Mouse (Mus musculus): Measurements from ENCODE around the gene Anks1b. TPM values are rescaled to one million over a fixed set of nuclear protein-coding genes. Genes with fewer than 3 reads are reported as not detected.

Gene Anks1b
- polyA plus RNA-seq, 1 experiment from 2014 or later, result 1.8 TPM

GRCm38 (mm10) chr10:90953821-90954220 lies 1080.5 kb downstream of the Anks1b start:
- H3K4me3 ChIP-seq (ENCODE audit: low read depth, low read length), result no peak overlapping the region
- no peaks in the 10 kb centered on the region for H3K9me3 ChIP-seq (ENCODE audit: control insufficient read depth, low read length)
- H3K27me3 ChIP-seq (ENCODE audit: control insufficient read depth, insufficient read depth, low read length), result no peaks in the 10 kb centered on the region
- TF ChIP-seq CTCF (IDR thresholded peaks at IDR 0.05; ENCODE audit: low read depth) (no peak), EP300 (optimal IDR thresholded peaks at IDR 0.05) (no peak)
- no peaks in the 10 kb centered on the region for H3K36me3 ChIP-seq (ENCODE audit: control insufficient read depth, insufficient read depth, low read length)
- no peak overlapping the region for H3K27ac ChIP-seq (replicated peaks)
- no peak overlapping the region for H3K9ac ChIP-seq (ENCODE audit: low read length)
- ATAC-seq (ENCODE audit: low FRiP score, low TSS enrichment), result no peak
- H3K4me2 ChIP-seq (replicated peaks; ENCODE audit: low read depth), result no peak overlapping the region
- WGBS, result 64% methylated on average over 6 of the region's 6 CpGs
- DNase-seq (ENCODE audit: low spot score), result no peak
- H3K4me1 ChIP-seq (replicated peaks; ENCODE audit: control insufficient read depth, insufficient read depth), result no peaks in the 10 kb centered on the region

GRCm38 (mm10) chr10:90960374-90960773 lies 1087.1 kb downstream of the Anks1b start:
- H3K4me3 ChIP-seq (ENCODE audit: low read depth, low read length), result no peak overlapping the region
- H3K9ac ChIP-seq (ENCODE audit: low read length), result no peak overlapping the region
- no peak overlapping the region for H3K27ac ChIP-seq (replicated peaks)
- TF ChIP-seq EP300 (optimal IDR thresholded peaks at IDR 0.05) (no peak), CTCF (IDR thresholded peaks at IDR 0.05; ENCODE audit: low read depth) (no peak)
- H3K4me1 ChIP-seq (replicated peaks; ENCODE audit: control insufficient read depth, insufficient read depth), result no peaks in the 10 kb centered on the region
- 72% methylated on average over 7 of the region's 7 CpGs for WGBS
- ATAC-seq (ENCODE audit: low FRiP score, low TSS enrichment) (no peak), DNase-seq (ENCODE audit: low spot score) (no peak)
- no peak overlapping the region for H3K4me2 ChIP-seq (replicated peaks; ENCODE audit: low read depth)
- H3K27me3 ChIP-seq (ENCODE audit: control insufficient read depth, insufficient read depth, low read length), result no peaks in the 10 kb centered on the region
- no peaks in the 10 kb centered on the region for H3K36me3 ChIP-seq (ENCODE audit: control insufficient read depth, insufficient read depth, low read length)
- H3K9me3 ChIP-seq (ENCODE audit: control insufficient read depth, low read length), result no peaks in the 10 kb centered on the region

- H3K9me3 ChIP-seq (ENCODE audit: control insufficient read depth, low read length), result no peaks in the 10 kb centered on the region
- H3K27ac ChIP-seq (replicated peaks), result no peak overlapping the region
- no peaks in the 10 kb centered on the region for H3K4me1 ChIP-seq (replicated peaks; ENCODE audit: control insufficient read depth, insufficient read depth)
- ATAC-seq (ENCODE audit: low FRiP score, low TSS enrichment) (no peak; the same call in 1 of the 2 replicates), DNase-seq (ENCODE audit: low spot score) (no peak)
- H3K4me3 ChIP-seq (ENCODE audit: low read depth, low read length), result no peak overlapping the region
- no peaks in the 10 kb centered on the region for H3K36me3 ChIP-seq (ENCODE audit: control insufficient read depth, insufficient read depth, low read length)
- H3K4me2 ChIP-seq (replicated peaks; ENCODE audit: low read depth), result no peak overlapping the region
- H3K27me3 ChIP-seq (ENCODE audit: control insufficient read depth, insufficient read depth, low read length), result no peaks in the 10 kb centered on the region
- TF ChIP-seq EP300 (optimal IDR thresholded peaks at IDR 0.05) (no peak), CTCF (IDR thresholded peaks at IDR 0.05; ENCODE audit: low read depth) (no peak)
- no peak overlapping the region for H3K9ac ChIP-seq (ENCODE audit: low read length)
- 20% methylated on average over 9 of the region's 9 CpGs for WGBS
Observed at GRCm38 (mm10) chr10:90964511-90964910, 1091.2 kb downstream of the Anks1b start.

GRCm38 (mm10) chr10:90965671-90966315 lies 1092.5 kb downstream of the Anks1b start:
- Histone ChIP-seq H3K9me3 (ENCODE audit: control insufficient read depth, low read length) (no peaks in the 10 kb centered on the region), H3K27me3 (ENCODE audit: control insufficient read depth, insufficient read depth, low read length) (no peaks in the 10 kb centered on the region), H3K36me3 (ENCODE audit: control insufficient read depth, insufficient read depth, low read length) (no peaks in the 10 kb centered on the region), H3K27ac (replicated peaks) (no peak overlapping the region), H3K4me3 (ENCODE audit: low read depth, low read length) (no peak overlapping the region), H3K9ac (ENCODE audit: low read length) (no peak overlapping the region), H3K4me2 (replicated peaks; ENCODE audit: low read depth) (no peak overlapping the region), H3K4me1 (replicated peaks; ENCODE audit: control insufficient read depth, insufficient read depth) (0 out of 2 replicates have a peak, but pooled peaks cover 3% of the 10 kb centered on the region)
- ATAC-seq (ENCODE audit: low FRiP score, low TSS enrichment) (no peak), DNase-seq (ENCODE audit: low spot score) (no peak)
- TF ChIP-seq EP300 (optimal IDR thresholded peaks at IDR 0.05), result no peak
- no peak for TF ChIP-seq CTCF (IDR thresholded peaks at IDR 0.05; ENCODE audit: low read depth)
- WGBS, result 57% methylated on average over 14 of the region's 14 CpGs

GRCm38 (mm10) chr10:90966821-90967220 lies 1093.5 kb downstream of the Anks1b start:
- no peak overlapping the region for H3K4me3 ChIP-seq (ENCODE audit: low read depth, low read length)
- H3K27me3 ChIP-seq (ENCODE audit: control insufficient read depth, insufficient read depth, low read length), result no peaks in the 10 kb centered on the region
- ATAC-seq (ENCODE audit: low FRiP score, low TSS enrichment) (no peak), DNase-seq (ENCODE audit: low spot score) (no peak)
- H3K36me3 ChIP-seq (ENCODE audit: control insufficient read depth, insufficient read depth, low read length), result no peaks in the 10 kb centered on the region
- no peak overlapping the region for H3K4me2 ChIP-seq (replicated peaks; ENCODE audit: low read depth)
- 0 out of 2 replicates have a peak, but pooled peaks cover 3% of the 10 kb centered on the region for H3K4me1 ChIP-seq (replicated peaks; ENCODE audit: control insufficient read depth, insufficient read depth)
- H3K27ac ChIP-seq (replicated peaks), result no peak overlapping the region
- no peaks in the 10 kb centered on the region for H3K9me3 ChIP-seq (ENCODE audit: control insufficient read depth, low read length)
- H3K9ac ChIP-seq (ENCODE audit: low read length), result no peak overlapping the region
- 24% methylated on average over 9 of the region's 9 CpGs for WGBS
- no peak for TF ChIP-seq CTCF (IDR thresholded peaks at IDR 0.05; ENCODE audit: low read depth)

GRCm38 (mm10) chr10:90968247-90968646 lies 1094.9 kb downstream of the Anks1b start:
- Histone ChIP-seq H3K36me3 (ENCODE audit: control insufficient read depth, insufficient read depth, low read length) (no peaks in the 10 kb centered on the region), H3K27me3 (ENCODE audit: control insufficient read depth, insufficient read depth, low read length) (no peaks in the 10 kb centered on the region), H3K4me1 (replicated peaks; ENCODE audit: control insufficient read depth, insufficient read depth) (0 out of 2 replicates have a peak, but pooled peaks cover 3% of the 10 kb centered on the region), H3K9ac (ENCODE audit: low read length) (no peak overlapping the region), H3K4me3 (ENCODE audit: low read depth, low read length) (no peak overlapping the region), H3K4me2 (replicated peaks; ENCODE audit: low read depth) (no peak overlapping the region), H3K9me3 (ENCODE audit: control insufficient read depth, low read length) (no peaks in the 10 kb centered on the region), H3K27ac (replicated peaks) (no peak overlapping the region)
- 91% methylated on average over 10 of the region's 10 CpGs for WGBS
- no peak for ATAC-seq (ENCODE audit: low FRiP score, low TSS enrichment)
- TF ChIP-seq EP300 (optimal IDR thresholded peaks at IDR 0.05) (no peak), CTCF (IDR thresholded peaks at IDR 0.05; ENCODE audit: low read depth) (no peak)
- DNase-seq (ENCODE audit: low spot score), result no peak
